Mouse (Mus musculus) ES-E14 (cell line): ENCODE data around the gene Rpl27a.

ENCODE experiments used
- CHD2 ChIP-seq: IDR thresholded peaks from 2 replicates; pipeline ENCODE4 v1.6.1; 2014; ENCODE audit warnings: mild to moderate bottlenecking, low read depth, low read length, inconsistent platforms
- HCFC1 ChIP-seq: IDR thresholded peaks from 2 replicates; pipeline ENCODE4 v1.6.1; 2012; ENCODE audit warnings: low read length, inconsistent platforms, borderline replicate concordance; ENCODE audit not compliant: insufficient read depth
- MAFK ChIP-seq: IDR thresholded peaks from 2 replicates; pipeline ENCODE4 v1.6.1; 2014; ENCODE audit warnings: mild to moderate bottlenecking, low read depth, low read length, inconsistent platforms; ENCODE audit not compliant: insufficient read depth
- ZC3H11A ChIP-seq: IDR thresholded peaks from 2 replicates; pipeline ENCODE4 v1.6.1; 2012; ENCODE audit warnings: low read depth, mild to moderate bottlenecking, inconsistent platforms, low read length, borderline replicate concordance
- ZNF384 ChIP-seq: IDR thresholded peaks from 2 replicates; pipeline ENCODE4 v1.6.1; 2012; ENCODE audit warnings: low read depth, low read length, inconsistent platforms

DNA sequence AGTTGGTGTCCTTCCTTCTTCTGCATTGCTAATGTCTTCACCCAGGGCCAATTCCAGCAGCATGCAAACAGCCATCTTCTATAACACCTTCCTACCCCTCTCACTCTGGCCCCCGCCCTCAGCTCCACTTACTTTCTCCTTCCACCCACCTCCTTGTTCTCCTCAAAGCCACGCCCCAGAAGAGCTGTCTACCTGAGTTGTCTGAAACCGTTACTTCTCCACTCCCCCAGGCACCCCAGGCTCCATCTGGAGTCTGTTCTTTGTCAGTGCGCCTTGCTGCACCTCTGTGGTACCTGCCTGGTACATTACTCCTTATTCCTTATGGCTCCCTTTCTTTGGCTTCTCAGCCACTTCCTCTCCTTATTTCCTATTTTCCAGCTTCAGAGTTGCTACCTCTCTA is 14.2 kb downstream of the Rpl27a start:
- TF ChIP-seq ZNF384 (no peak), HCFC1 (no peak), ZC3H11A (no peak), CHD2 (no peak), MAFK (no peak)
